Mouse (Mus musculus) midbrain, embryonic 11.5 days (tissue): ENCODE data around the gene Lifr. TPM values are rescaled to one million over a fixed set of nuclear protein-coding genes. Genes with fewer than 3 reads are reported as not detected.

Source experiments
- ATAC-seq: fragments of 200-750 bp; cut with Nextera tagmentation; 2 replicates; pipeline ENCODE4 v1.8.0; 2017; ENCODE audit warnings: moderate TSS enrichment, moderate library complexity; ENCODE audit not compliant: low FRiP score
- DNase-seq: peaks from one replicate; pipeline ENCODE4 v3.0.0; 2015; ENCODE audit warnings: low spot score; ENCODE audit errors: missing footprints
- H3K27ac ChIP-seq: fragments of 300-500 bp; sonication (generic); 2 replicates; pipeline ENCODE4 v1.5.1; 2014; ENCODE audit warnings: low read depth, low read length
- H3K27me3 ChIP-seq: fragments of 300-500 bp; sonication (generic); 2 replicates; pipeline ENCODE4 v1.6.1; 2014; ENCODE audit warnings: mild to moderate bottlenecking, low read length, moderate library complexity, mixed read lengths; ENCODE audit not compliant: control insufficient read depth, insufficient read depth
- H3K36me3 ChIP-seq: fragments of 300-500 bp; sonication (generic); 2 replicates; pipeline ENCODE4 v1.6.1; 2014; ENCODE audit warnings: mild to moderate bottlenecking, low read length, moderate library complexity, mixed read lengths; ENCODE audit not compliant: control insufficient read depth, insufficient read depth
- H3K4me1 ChIP-seq: fragments of 300-500 bp; sonication (generic); 2 replicates; pipeline ENCODE4 v1.6.1; 2014; ENCODE audit warnings: low read length; ENCODE audit not compliant: control insufficient read depth, insufficient read depth
- H3K4me2 ChIP-seq: fragments of 300-500 bp; sonication (generic); 2 replicates; pipeline ENCODE4 v1.6.1; 2014; ENCODE audit warnings: mild to moderate bottlenecking, moderate library complexity
- H3K4me3 ChIP-seq: fragments of 300-500 bp; sonication (generic); 2 replicates; pipeline ENCODE4 v1.5.1; 2014; ENCODE audit warnings: low read depth, low read length
- H3K9ac ChIP-seq: fragments of 300-500 bp; sonication (generic); 2 replicates; pipeline ENCODE4 v1.6.1; 2014; ENCODE audit warnings: low read length
- H3K9me3 ChIP-seq: fragments of 300-500 bp; sonication (generic); 2 replicates; pipeline ENCODE4 v1.6.1; 2016; ENCODE audit warnings: low read length; ENCODE audit not compliant: control insufficient read depth
- WGBS: fragments of 180-500 bp; shearing (Covaris S2); extraction: QIAGEN DNeasy Blood & Tissue Kit; methylation state at CpG from one replicate; pipeline ENCODE4 v1.1.7; 2014; 5-methylcytosine and 5-hydroxymethylcytosine counted together
- polyA plus RNA-seq: library from polyadenylated mRNA; unstranded; fragments of >200 nt; fragmentation: Nextera tagmentation; extraction: Ambion mirVana; gene quantifications from 2 replicates; pipeline ENCODE4 v1.2.1, GENCODE M21; 2014

The Lifr gene
- polyA plus RNA-seq, 1 experiment from 2014 or later: 16.5 TPM

DNA sequence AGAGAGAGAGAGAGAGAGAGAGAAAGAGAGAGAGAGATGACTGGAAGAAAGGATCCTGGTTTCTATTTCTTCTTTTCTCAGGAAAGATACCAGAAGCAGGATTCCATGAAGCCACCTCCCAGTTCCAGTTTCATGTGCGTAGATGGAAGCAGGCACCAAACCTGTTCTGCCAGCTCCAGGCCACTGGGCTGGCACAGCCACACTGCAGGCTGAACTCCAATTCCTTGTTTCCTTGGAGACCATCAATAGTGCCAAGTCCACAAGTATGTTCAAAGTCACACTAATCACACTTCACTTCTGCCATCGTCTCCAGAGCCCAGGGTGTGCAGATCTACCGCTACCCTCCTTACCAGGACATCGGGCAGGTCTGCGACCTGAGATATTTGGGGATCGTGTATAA, 15.2 kb upstream of the Lifr start:
- DNase-seq (peak; percentile 68), ATAC-seq (no peak)
- 78% methylated on average over 6 of the region's 6 CpGs for WGBS

DNA sequence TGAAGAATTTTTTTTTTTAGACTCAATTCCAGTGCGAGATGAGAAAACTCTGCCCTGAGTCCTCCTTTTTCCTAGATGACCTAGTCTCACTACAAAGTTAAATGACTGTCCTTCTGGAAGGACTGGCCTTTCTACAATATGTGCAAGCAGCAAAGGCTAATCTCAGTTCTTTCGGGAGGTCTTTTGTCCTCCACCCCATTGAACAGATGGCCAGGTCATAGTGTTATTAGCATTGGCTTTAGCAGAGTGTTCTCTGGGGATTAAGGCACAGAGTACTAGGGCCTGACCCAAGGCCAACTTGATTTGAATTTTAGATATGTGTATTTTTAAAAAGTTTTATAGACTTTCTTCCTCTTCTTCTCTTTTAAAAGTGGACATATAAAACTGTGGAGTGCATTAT, 12.1 kb upstream of the Lifr start:
- Histone ChIP-seq H3K9ac (no peak overlapping the region), H3K27ac (no peak overlapping the region; the same call in 1 of the 2 replicates), H3K36me3 (no peaks in the 10 kb centered on the region), H3K4me3 (no peak overlapping the region), H3K9me3 (no peaks in the 10 kb centered on the region), H3K4me1 (peaks cover 14% of the 10 kb centered on the region), H3K4me2 (no peak overlapping the region), H3K27me3 (peaks cover 3% of the 10 kb centered on the region; the same call in 1 of the 2 replicates)
- ATAC-seq (peak; percentile 86), DNase-seq (peak; percentile 87)
- 35% methylated on average over 2 of the region's 2 CpGs for WGBS

More for the DNA sequence above, 15.2 kb upstream of the Lifr start:
- H3K4me3 ChIP-seq: no peak overlapping the region
- H3K9me3 ChIP-seq: no peaks in the 10 kb centered on the region
- peaks cover 14% of the 10 kb centered on the region for H3K4me1 ChIP-seq
- H3K9ac ChIP-seq: no peak overlapping the region
- H3K36me3 ChIP-seq: no peaks in the 10 kb centered on the region
- H3K27me3 ChIP-seq: no peaks in the 10 kb centered on the region
- H3K27ac ChIP-seq: no peak overlapping the region
- H3K4me2 ChIP-seq: no peak overlapping the region

DNA sequence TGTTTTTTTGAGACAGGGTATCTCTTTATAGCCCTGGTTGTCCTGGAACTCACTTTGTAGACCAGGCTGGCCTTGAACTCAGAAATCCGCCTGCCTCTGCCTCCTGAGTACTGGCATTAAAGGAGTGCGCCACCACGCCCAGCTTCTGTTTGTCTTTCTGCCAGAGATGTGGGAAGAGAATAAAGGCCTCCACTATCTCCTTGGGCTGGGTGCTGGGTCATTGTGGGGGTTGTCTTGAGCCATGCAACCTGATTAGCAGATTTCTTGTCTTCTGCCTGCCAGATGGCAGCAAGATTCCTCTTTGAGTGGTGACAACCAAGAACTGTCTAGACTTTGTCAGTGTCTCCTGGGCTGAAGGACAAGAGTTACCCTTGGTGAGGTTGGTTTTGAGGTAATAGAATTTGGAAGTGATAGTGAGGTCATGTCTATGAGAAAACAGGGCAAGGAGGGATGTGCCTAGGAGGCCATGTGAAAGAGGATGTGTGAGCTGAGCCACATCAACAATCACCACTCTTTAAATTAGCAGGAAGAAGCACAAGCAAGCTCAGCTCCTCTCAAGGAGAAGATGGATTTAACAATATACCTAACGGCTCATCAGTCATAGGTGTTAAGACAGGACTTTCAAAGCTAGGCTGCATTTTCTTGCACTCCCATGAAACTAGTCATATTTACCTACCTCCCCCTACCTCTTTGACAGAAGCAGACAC, 10.6 kb upstream of the Lifr start:
- Histone ChIP-seq H3K9me3 (no peaks in the 10 kb centered on the region), H3K4me2 (no peak overlapping the region), H3K4me1 (peaks cover 14% of the 10 kb centered on the region), H3K9ac (no peak overlapping the region), H3K27me3 (peaks cover 3% of the 10 kb centered on the region), H3K27ac (no peak overlapping the region), H3K36me3 (no peaks in the 10 kb centered on the region), H3K4me3 (no peak overlapping the region)
- 96% methylated on average over 4 of the region's 4 CpGs for WGBS
- ATAC-seq (no peak), DNase-seq (peak; percentile 75)

DNA sequence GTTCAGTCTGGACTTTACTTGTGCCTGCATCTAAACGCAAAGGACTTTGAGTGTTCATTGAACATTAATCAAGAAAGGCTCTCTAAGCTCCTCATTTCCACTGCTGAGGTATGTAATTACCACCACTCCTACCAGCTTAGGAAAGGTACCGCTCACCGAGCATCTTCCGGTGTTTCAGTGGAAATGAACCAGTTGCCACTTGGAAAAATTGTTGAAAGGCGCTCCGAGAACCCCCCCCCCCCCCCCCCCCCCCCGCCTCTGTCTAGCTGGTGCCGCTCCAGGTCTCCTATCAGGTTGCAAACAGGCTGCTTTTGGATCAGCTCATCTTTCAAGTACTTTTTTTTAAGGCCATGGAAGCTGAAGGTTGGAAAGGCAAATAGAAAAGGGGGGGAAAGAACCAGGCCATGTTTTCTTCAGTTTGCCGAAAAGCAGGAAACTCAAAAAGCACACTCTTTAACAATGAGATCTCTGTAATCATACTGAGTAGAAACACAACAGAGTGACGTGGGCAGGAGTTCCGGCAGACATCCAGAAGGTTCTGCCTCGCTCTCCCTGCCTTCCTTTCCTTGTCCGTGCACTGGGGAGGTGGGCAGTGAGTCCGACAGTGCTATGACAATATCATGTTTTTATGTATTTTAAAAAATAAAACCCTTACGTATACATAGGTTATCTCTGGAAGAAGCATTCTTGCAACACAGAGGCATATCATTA, 9.3 kb upstream of the Lifr start:
- Histone ChIP-seq H3K27me3 (peaks cover 7% of the 10 kb centered on the region), H3K4me3 (no peak overlapping the region), H3K4me2 (no peak overlapping the region), H3K27ac (no peak overlapping the region), H3K9ac (no peak overlapping the region), H3K9me3 (no peaks in the 10 kb centered on the region), H3K4me1 (peaks cover 15% of the 10 kb centered on the region), H3K36me3 (no peaks in the 10 kb centered on the region)
- WGBS: 79% methylated on average over 14 of the region's 15 CpGs
- ATAC-seq (no peak), DNase-seq (peak; percentile 69)

DNA sequence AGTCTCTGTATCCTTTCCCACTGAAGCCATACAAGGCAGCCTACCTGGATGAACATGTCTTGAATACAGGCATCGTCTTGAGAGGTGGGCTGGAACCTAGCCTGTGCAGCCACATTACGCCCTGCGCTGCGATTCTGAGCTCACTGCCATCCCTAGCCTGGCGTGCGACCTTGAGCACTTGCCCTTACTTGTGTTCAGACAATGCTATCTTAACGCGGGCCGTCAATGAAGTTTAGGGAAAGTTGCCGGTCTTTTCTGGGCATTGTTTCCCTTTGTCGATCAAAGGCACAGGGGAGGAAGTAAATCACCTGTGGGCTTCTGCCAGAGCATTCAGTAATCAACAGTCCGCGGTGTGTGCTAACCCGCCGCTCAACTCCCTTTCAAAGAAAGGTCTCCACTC, 8.6 kb upstream of the Lifr start:
- H3K36me3 ChIP-seq: no peaks in the 10 kb centered on the region
- H3K9me3 ChIP-seq: no peaks in the 10 kb centered on the region
- no peak overlapping the region for H3K4me3 ChIP-seq
- DNase-seq (peak; percentile 78), ATAC-seq (no peak)
- peaks cover 12% of the 10 kb centered on the region for H3K4me1 ChIP-seq
- H3K4me2 ChIP-seq: no peak overlapping the region
- H3K27ac ChIP-seq: no peak overlapping the region
- 40% methylated on average over 15 of the region's 15 CpGs for WGBS
- peaks cover 14% of the 10 kb centered on the region for H3K27me3 ChIP-seq
- H3K9ac ChIP-seq: no peak overlapping the region

DNA sequence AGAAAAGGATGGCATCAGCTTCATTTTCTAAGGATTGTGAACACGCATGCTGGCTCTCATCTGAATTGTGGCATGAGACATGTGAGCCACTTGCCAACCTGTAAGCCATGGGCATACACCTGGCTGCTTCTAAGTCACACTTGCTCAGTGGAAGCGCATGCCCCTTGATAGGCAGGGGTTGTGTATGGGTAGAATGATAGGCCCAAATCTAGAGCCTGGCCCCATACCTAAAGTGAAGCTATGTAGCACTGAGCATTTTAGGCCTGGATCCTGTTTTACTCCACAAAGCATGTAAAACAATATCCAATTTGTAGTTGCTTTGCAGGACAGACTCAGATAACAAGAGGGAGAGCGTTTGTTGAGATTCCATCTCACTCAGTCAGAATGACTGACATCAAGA, 7.5 kb upstream of the Lifr start:
- peaks cover 16% of the 10 kb centered on the region for H3K27me3 ChIP-seq
- WGBS: 91% methylated on average over 3 of the region's 3 CpGs
- H3K4me3 ChIP-seq: no peak overlapping the region
- H3K36me3 ChIP-seq: no peaks in the 10 kb centered on the region
- H3K4me2 ChIP-seq: no peak overlapping the region
- DNase-seq: peak; percentile 81
- H3K9ac ChIP-seq: no peak overlapping the region
- ATAC-seq: no peak
- no peak overlapping the region for H3K27ac ChIP-seq
- peaks cover 5% of the 10 kb centered on the region for H3K4me1 ChIP-seq
- H3K9me3 ChIP-seq: no peaks in the 10 kb centered on the region

DNA sequence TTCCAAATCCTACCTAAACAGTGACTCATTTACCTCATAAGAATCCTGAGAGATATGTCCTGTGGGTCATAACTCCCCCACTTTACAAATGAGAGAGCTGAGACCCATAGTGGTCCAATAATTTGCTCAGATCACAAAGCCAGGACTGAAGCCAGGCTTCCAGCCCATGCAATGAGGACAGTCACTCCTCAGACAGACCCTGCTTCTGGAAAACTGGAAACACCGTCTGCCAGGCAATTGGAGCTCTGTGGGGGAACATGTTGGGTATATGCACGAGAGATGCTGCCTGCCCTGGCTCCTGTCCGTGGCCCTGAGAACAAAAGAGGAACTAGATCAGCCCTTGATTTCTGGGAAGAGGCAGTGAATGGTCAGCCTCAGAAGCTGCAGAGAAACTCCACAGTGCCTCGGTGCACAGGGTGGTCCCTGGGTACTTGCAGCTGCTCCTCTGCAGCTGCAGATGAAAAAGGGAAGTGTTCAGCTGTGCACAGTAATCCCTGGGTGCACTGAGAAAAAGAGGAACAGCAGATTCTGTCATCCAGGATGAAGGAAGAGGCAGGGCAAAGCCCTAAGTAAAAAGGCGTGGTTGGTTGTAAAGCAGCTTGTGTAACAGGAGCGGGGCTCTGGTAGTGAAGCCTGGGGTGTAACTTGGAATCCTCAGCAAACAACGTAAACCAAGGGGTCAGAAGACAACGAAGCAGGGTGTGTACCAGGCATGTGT, 5.5 kb upstream of the Lifr start:
- H3K9ac ChIP-seq: peak overlapping the region; percentile 20; the same call in 1 of the 2 replicates
- H3K36me3 ChIP-seq: no peaks in the 10 kb centered on the region
- ATAC-seq (peak; percentile 35; the same call in 1 of the 2 replicates), DNase-seq (peak; percentile 83)
- H3K27me3 ChIP-seq: peaks cover 16% of the 10 kb centered on the region
- H3K27ac ChIP-seq: no peak overlapping the region
- peaks cover 4% of the 10 kb centered on the region; the same call in 1 of the 2 replicates for H3K4me1 ChIP-seq
- WGBS: 26% methylated on average over 8 of the region's 8 CpGs
- no peaks in the 10 kb centered on the region for H3K9me3 ChIP-seq
- H3K4me3 ChIP-seq: no peak overlapping the region
- no peak overlapping the region for H3K4me2 ChIP-seq

DNA sequence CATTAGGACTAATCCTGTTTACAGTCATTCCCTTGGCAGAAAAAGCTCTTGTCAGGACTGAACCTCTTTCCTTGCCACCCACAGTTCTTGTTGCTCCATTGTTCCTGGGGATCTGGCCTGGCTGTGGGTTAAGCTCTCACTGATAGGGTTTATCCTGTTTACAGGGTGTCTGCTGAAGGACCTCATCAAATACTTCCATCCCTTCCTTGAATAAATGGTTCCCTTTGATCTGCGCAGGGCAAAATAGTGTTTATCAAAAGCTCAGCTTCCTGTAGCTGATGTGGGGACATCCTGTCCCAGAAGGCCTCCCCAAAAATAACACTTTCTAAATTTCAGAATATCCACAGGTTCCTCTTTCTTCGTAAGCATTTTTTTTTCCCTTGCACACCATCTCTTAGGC, 1.7 kb upstream of the Lifr start:
- WGBS: 19% methylated on average over 2 of the region's 2 CpGs
- Histone ChIP-seq H3K27me3 (peaks cover 17% of the 10 kb centered on the region), H3K9ac (no peak overlapping the region), H3K27ac (no peak overlapping the region), H3K36me3 (no peaks in the 10 kb centered on the region), H3K9me3 (no peaks in the 10 kb centered on the region), H3K4me2 (no peak overlapping the region), H3K4me3 (no peak overlapping the region), H3K4me1 (peaks cover 4% of the 10 kb centered on the region; the same call in 1 of the 2 replicates)
- ATAC-seq (no peak), DNase-seq (peak; percentile 79)

DNA sequence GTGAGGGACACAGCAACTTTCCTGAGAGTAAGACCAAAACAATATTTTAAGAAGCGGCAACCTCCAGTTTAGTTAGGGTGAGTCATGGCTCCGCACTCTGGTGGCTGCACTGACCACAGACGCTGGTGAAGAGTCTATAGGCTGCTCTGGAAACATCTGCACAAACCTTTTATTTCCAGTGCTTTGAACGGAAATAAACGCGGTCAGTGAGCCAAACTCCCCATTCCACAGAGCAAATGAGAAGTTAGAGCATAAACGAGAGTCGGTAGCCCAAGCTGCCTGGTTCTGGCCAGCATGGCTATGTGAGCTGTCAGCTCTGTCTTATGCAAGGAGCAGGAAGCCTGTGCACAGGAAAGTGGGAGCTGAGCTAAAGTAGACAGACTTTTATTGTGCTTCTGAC, 1.9 kb downstream of the Lifr start:
- no peak for DNase-seq
- Histone ChIP-seq H3K9ac (no peak overlapping the region), H3K9me3 (no peaks in the 10 kb centered on the region), H3K4me1 (no peaks in the 10 kb centered on the region), H3K4me3 (no peak overlapping the region), H3K4me2 (no peak overlapping the region), H3K27ac (no peak overlapping the region), H3K27me3 (peaks cover 3% of the 10 kb centered on the region; the same call in 1 of the 2 replicates), H3K36me3 (no peaks in the 10 kb centered on the region)
- no peak for ATAC-seq
- WGBS: 46% methylated on average over 8 of the region's 8 CpGs
